Mouse (Mus musculus): ENCODE results near the gene Sdhc.
"Not testable (repeated sequence)": the region's sequence is repeated elsewhere in the genome, so short reads cannot be mapped to it uniquely, and the experiment has no call there.

Gene Sdhc

GRCm38 (mm10) chr1:171111781-171112575 lies 38.4 kb downstream of the Sdhc start:
- peak; percentile 63 for DNase-seq

- peak; percentile 94 for DNase-seq
Observed at GRCm38 (mm10) chr1:171111020-171111780, 39.2 kb downstream of the Sdhc start.

- DNase-seq: no peak
Observed at GRCm38 (mm10) chr1:171110659-171111019, 39.8 kb downstream of the Sdhc start.

GRCm38 (mm10) chr1:171109620-171110019 lies 40.8 kb downstream of the Sdhc start:
- peak; percentile 34 for DNase-seq

GRCm38 (mm10) chr1:171105226-171105625 lies 45.2 kb downstream of the Sdhc start:
- no peak for DNase-seq

- no peak for DNase-seq
Observed at GRCm38 (mm10) chr1:171103179-171103840, 47.1 kb downstream of the Sdhc start.

GRCm38 (mm10) chr1:171102547-171103177 lies 47.7 kb downstream of the Sdhc start:
- DNase-seq: peak; percentile 90

GRCm38 (mm10) chr1:171101733-171102546 lies 48.5 kb downstream of the Sdhc start:
- peak; percentile 91 for DNase-seq

GRCm38 (mm10) chr1:171101033-171101432 lies 49.4 kb downstream of the Sdhc start:
- DNase-seq: no peak

- DNase-seq: peak; percentile 70
Observed at GRCm38 (mm10) chr1:171097612-171098011, 52.8 kb downstream of the Sdhc start.

- no peak for DNase-seq
Observed at GRCm38 (mm10) chr1:171097136-171097535, 53.3 kb downstream of the Sdhc start.

GRCm38 (mm10) chr1:171096110-171096964 lies 54.1 kb downstream of the Sdhc start:
- DNase-seq: peak; percentile 27

- no peak for DNase-seq
Observed at GRCm38 (mm10) chr1:171094424-171094823, 56.0 kb downstream of the Sdhc start.

GRCm38 (mm10) chr1:171090761-171091160 lies 59.6 kb downstream of the Sdhc start:
- DNase-seq: no peak

- DNase-seq: no peak
Observed at GRCm38 (mm10) chr1:171089891-171090290, 60.5 kb downstream of the Sdhc start.

GRCm38 (mm10) chr1:171088237-171088869 lies 62.0 kb downstream of the Sdhc start:
- DNase-seq: peak; percentile 64

GRCm38 (mm10) chr1:171085718-171086117 lies 64.7 kb downstream of the Sdhc start:
- no peak for DNase-seq

GRCm38 (mm10) chr1:171081512-171082231 lies 68.7 kb downstream of the Sdhc start:
- DNase-seq: not testable (repeated sequence)

GRCm38 (mm10) chr1:171079825-171080224 lies 70.6 kb downstream of the Sdhc start:
- not testable (repeated sequence) for DNase-seq

- not testable (repeated sequence) for DNase-seq
Observed at GRCm38 (mm10) chr1:171079345-171079744, 71.1 kb downstream of the Sdhc start.

Measured in liver (tissue).